Comparison of ENCODE assay signal across 20 mouse cellular contexts in genomic region chr17:51899376-51899775, GRCm38 (mm10).
DNase-seq lines count a peak whose midpoint lies in the region; ATAC-seq and TF ChIP-seq lines count a peak whose summit lies in the region.
"Had no signal": no experiment of that assay in that cellular context is flagged by ENCODE, and none has a peak within 500 bp of the region (broad histone marks: within the 10 kb centered on the region; RNA-seq: fewer than 3 reads in every experiment).

No protein-coding gene starts in this region.

- no peak for TF ChIP-seq CTCF in heart, postnatal 0 days (IDR thresholded peaks at IDR 0.05; ENCODE audit: low read depth)

- no peak overlapping the region for H3K4me3 ChIP-seq in heart, postnatal 0 days (ENCODE audit: low read depth, low read length)
- H3K4me3 ChIP-seq: embryonic facial prominence, embryonic 13.5 days; forebrain, embryonic 12.5 days; heart, adult 2 months; heart, embryonic 15.5 days; hindbrain, embryonic 13.5 days had no signal

- intact Hi-C loops in heart, postnatal 14 days (cut with DNase I) = no loop called here

- ATAC-seq in heart, postnatal 0 days (ENCODE audit: insufficient read depth, low read depth) = no peak
- ATAC-seq in activated CD4-positive, CD25-positive, alpha-beta regulatory T cell, adult 4 months = peak; percentile 17
- ATAC-seq: forebrain, embryonic 16.5 days; hindbrain, postnatal 0 days had no signal

- no peaks in the 10 kb centered on the region for H3K9me3 ChIP-seq in heart, postnatal 0 days (replicated peaks; ENCODE audit: control insufficient read depth, low read length)
- H3K9me3 ChIP-seq: embryonic facial prominence, embryonic 13.5 days; forebrain, embryonic 12.5 days; heart, embryonic 15.5 days; hindbrain, embryonic 13.5 days had no signal

- WGBS in heart, postnatal 0 days = 69% methylated on average over 2 of the region's 2 CpGs

- no peaks in the 10 kb centered on the region for H3K4me1 ChIP-seq in heart, postnatal 0 days (ENCODE audit: control insufficient read depth, insufficient read depth)
- H3K4me1 ChIP-seq: embryonic facial prominence, embryonic 13.5 days; forebrain, embryonic 12.5 days; heart, embryonic 15.5 days; hindbrain, embryonic 13.5 days had no signal

- no peaks in the 10 kb centered on the region for H3K36me3 ChIP-seq in heart, postnatal 0 days (replicated peaks; ENCODE audit: control insufficient read depth, insufficient read depth, low read length)
- H3K36me3 ChIP-seq: embryonic facial prominence, embryonic 13.5 days; forebrain, embryonic 12.5 days; heart, embryonic 15.5 days; hindbrain, embryonic 13.5 days had no signal

- peak overlapping the region; percentile 41; the same call in 1 of the 2 replicates for H3K27ac ChIP-seq in heart, postnatal 0 days (ENCODE audit: low read depth)
- H3K27ac ChIP-seq: embryonic facial prominence, embryonic 13.5 days; forebrain, embryonic 12.5 days; heart, adult 2 months; heart, embryonic 15.5 days; hindbrain, embryonic 13.5 days; hindbrain, postnatal 0 days had no signal

- DNase-seq in heart, postnatal 0 days (ENCODE audit: low spot score) = no peak
- DNase-seq in heart, postnatal 14 days = no peak
- DNase-seq in thymus, postnatal 0 days (ENCODE audit: low spot score) = peak; percentile 55
- peak; percentile 48 for DNase-seq in thymus, postnatal 4 days
- no peak for DNase-seq in layer of hippocampus, adult 11-12 months (ENCODE audit: low spot score)
- DNase-seq in testis, postnatal 14 days (ENCODE audit: low spot score) = no peak
- DNase-seq: adrenal gland, postnatal 14 days; cerebellum, adult 11-12 months; cerebellum, adult 9-10 months; cerebellum, postnatal 25 days; gastrocnemius, postnatal 10 days; heart, adult 2 months had no signal

- TF ChIP-seq EP300 in heart, postnatal 0 days (IDR thresholded peaks at IDR 0.05; ENCODE audit: low read depth) = no peak

- no peak overlapping the region for H3K9ac ChIP-seq in heart, postnatal 0 days (replicated peaks; ENCODE audit: low read depth, low read length)
- H3K9ac ChIP-seq: embryonic facial prominence, embryonic 13.5 days; forebrain, embryonic 12.5 days; heart, embryonic 15.5 days; hindbrain, embryonic 13.5 days had no signal

- no peaks in the 10 kb centered on the region for H3K27me3 ChIP-seq in heart, postnatal 0 days (ENCODE audit: control insufficient read depth, insufficient read depth, low read length)
- H3K27me3 ChIP-seq: embryonic facial prominence, embryonic 13.5 days; forebrain, embryonic 12.5 days; heart, embryonic 15.5 days; hindbrain, embryonic 13.5 days had no signal

- H3K4me2 ChIP-seq in heart, postnatal 0 days (ENCODE audit: low read depth, low read length) = no peak overlapping the region
- H3K4me2 ChIP-seq: embryonic facial prominence, embryonic 13.5 days; forebrain, embryonic 12.5 days; heart, embryonic 11.5 days; heart, embryonic 15.5 days; hindbrain, embryonic 13.5 days had no signal

Comparison
In these comparisons a context has a peak if more than half of its experiments do, and no peak if none do; other contexts are left out.
1. DNase-seq: peak in thymus, postnatal 0 days (single experiment) and thymus, postnatal 4 days (single experiment); none in heart, postnatal 0 days (single experiment), heart, postnatal 14 days (0 of 2), layer of hippocampus, adult 11-12 months (single experiment) and testis, postnatal 14 days (single experiment).